Mouse (Mus musculus) Patski (cell line): Measurements from ENCODE around the gene Fbxl21. TPM values are rescaled to one million over a fixed set of nuclear protein-coding genes. Genes with fewer than 3 reads are reported as not detected.

Experiments used
- ATAC-seq: fragments of 100-300 bp; one replicate; pipeline ENCODE4 v1.8.0; 2021
- CTCF ChIA-PET: fragments of 350-600 bp; sonication (Branson Sonifier 250); formaldehyde crosslinking; loops from one replicate; lab custom pipeline; 2022; ENCODE audit warnings: inconsistent platforms; lab: Charles Lee
- POLR2A ChIA-PET: fragments of 350-600 bp; sonication (Branson Sonifier 250); formaldehyde crosslinking; loops from one replicate; lab custom pipeline; 2022; ENCODE audit warnings: antibody characterized with exemption, inconsistent platforms; lab: Charles Lee
- DNase-seq: peaks from one replicate; pipeline ENCODE4 v3.0.0-alpha.2; 2011; ENCODE audit warnings: low read depth, low spot score
- H3K27me3 ChIP-seq: fragments of 371-371 bp; one replicate; pipeline ENCODE4 v1.5.1; 2021
- CTCF ChIP-seq: fragments of 100-300 bp; IDR thresholded peaks from one replicate; pipeline ENCODE4 v1.5.1; 2021
- in situ Hi-C: fragments of 300-500 bp; cut with MboI; formaldehyde crosslinking; loops from 3 replicates; pipeline ENCODE4 v1.11.1; 2018; ENCODE audit warnings: low pct_unique_long_range_greater_than_20kb, mixed read lengths
- polyA plus RNA-seq: library from polyadenylated mRNA; unstranded; gene quantifications from one replicate; pipeline ENCODE4 v1.2.3, GENCODE M21; 2021

Gene Fbxl21
- polyA plus RNA-seq, 1 experiment from 2014 or later = 3.8 TPM

DNA sequence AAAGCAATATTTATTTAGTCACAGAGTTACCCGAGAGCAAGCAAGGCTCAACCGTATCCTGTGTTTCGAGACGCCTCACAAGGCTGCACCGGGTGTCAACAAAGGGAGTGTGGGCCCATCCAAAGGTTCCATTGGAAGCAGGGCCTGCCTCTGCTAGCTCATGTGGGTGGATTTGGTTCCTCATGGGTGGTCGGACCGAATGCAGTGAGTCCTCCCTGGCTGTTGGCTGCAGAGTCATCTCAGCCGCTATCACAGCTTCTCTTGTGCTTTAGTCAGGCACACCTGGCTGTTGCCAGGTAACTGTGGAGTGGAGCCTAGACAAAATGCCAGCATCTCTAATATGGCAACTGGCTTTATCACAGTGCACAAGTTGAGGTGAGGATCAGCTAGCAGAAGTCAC, 21.6 kb upstream of the Fbxl21 start:
- in situ Hi-C loops = no loop called here
- no peaks in the 10 kb centered on the region for H3K27me3 ChIP-seq
- CTCF ChIA-PET = interaction anchor here (1.0 kb wide), 2 partner anchors 42 to 58 kb away, joined by 3 read pairs; no protein-coding TSS in a partner anchor
- DNase-seq = no peak
- POLR2A ChIA-PET = no interaction called here
- no peak for TF ChIP-seq CTCF
- ATAC-seq = no peak

DNA sequence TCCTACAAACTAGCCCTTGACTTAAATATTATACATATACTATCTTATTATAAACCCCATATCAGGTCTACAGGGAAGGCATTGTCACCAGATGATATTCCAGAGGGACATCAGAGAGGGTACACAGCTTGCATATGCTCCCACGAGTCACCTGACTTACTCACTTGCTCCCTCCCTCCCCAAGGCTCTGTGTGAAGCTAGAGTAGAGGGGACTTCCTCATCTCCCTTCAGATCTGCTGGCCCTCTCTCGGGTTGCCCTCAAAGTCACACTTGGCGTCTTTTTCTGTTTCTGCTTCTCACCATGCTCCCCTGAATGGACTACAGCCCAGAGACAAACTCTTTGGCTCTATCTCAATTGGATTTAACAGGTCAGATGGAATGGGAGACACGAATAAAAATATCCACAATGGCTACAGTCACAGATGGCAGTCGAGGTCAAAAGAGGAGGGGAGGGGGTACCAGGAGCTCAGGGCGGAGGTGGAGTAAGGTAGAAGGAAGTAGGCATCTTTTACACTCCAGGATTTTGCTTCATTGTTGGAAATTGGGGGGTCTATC, 20.3 kb upstream of the Fbxl21 start:
- TF ChIP-seq CTCF = no peak
- POLR2A ChIA-PET = no interaction called here
- ATAC-seq (no peak), DNase-seq (no peak)
- no peaks in the 10 kb centered on the region for H3K27me3 ChIP-seq
- in situ Hi-C loops = no loop called here
- CTCF ChIA-PET = interaction anchor here (1.0 kb wide), 1 partner anchor 41 kb away, joined by 3 read pairs; no protein-coding TSS in a partner anchor

DNA sequence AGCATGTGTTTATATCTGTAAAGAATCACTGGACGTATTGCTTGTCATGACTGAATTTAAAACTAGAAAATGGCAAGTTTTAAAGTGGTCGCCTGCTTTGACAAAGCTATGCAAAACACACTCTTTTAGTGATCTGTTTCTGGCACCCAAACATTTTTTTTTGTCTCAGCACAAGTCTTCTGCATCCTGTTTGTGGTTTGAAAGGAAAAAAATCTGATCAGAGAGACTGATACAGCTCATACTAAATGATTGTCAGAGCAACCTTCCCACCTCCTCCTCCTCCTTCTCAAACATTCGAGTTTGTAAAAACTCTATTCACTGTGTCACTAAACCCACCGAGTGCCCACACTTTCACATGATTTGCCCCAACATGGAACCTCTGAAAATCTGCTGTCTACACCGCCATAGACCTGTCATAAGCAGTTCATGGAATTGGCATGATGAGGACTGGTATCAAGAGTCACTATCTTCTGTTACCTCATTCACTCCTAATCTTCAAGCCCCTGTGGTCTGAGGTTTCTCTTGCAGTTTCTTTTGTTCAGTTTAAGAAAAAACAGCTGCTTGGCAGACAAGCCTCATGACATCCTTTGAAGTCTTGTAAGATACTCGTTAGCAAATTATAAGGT, 15.3 kb upstream of the Fbxl21 start:
- ATAC-seq = no peak
- CTCF ChIA-PET = no interaction called here
- in situ Hi-C loops = no loop called here

DNA sequence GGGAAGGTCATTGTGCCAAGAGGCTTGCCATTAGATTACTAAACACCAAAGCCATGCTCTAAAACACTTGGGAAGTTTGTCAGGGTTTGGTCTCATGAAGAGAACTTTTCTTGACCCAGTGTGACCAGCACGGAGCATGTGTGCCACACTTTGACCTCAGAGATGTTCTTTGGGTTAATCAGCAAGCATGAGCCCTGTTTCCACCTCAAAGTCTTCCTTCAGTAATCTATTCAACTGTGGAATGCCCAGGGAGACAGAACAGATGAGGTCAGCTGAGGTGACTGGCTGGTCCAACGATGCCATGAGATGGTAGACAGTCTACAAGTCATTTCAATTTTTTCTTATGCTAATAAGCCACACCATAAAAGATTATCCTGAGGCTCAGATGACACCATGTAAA, 12.5 kb upstream of the Fbxl21 start:
- ChIA-PET CTCF (interaction anchor here (1.1 kb wide), 1 partner anchor 12 kb away, joined by 4 read pairs; the partner anchor contains the start of gene Fbxl21), POLR2A (no interaction called here)
- in situ Hi-C loops = no loop called here
- H3K27me3 ChIP-seq = no peaks in the 10 kb centered on the region
- ATAC-seq (no peak), DNase-seq (no peak)
- TF ChIP-seq CTCF = no peak

More for the DNA sequence above, 15.3 kb upstream of the Fbxl21 start:
- no peak for TF ChIP-seq CTCF
- POLR2A ChIA-PET = interaction anchor here (0.6 kb wide), 1 partner anchor 1278 kb away, joined by 10 read pairs; no protein-coding TSS in a partner anchor
- H3K27me3 ChIP-seq = no peaks in the 10 kb centered on the region
- DNase-seq = no peak

DNA sequence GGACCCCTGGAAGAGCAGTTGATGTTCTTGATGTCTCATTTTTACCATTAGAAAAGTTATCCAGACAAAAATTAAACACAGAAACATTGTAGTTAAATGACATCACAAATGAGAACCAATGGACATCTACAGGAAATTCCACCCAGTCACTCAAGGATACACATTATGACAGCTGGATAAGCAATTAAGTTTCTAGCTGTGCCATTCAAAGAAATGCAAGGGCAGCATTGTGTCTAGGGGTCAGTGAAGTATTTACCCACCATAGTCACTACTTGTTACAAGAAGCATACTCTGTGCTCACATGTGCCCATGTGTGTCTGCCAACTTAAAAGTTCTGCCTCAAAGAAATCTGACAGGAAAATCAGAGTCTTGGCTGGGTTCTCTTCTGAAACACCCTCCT, 8.7 kb upstream of the Fbxl21 start:
- DNase-seq (no peak), ATAC-seq (no peak)
- H3K27me3 ChIP-seq = no peaks in the 10 kb centered on the region
- ChIA-PET CTCF (no interaction called here), POLR2A (no interaction called here)
- TF ChIP-seq CTCF = no peak
- in situ Hi-C loops = no loop called here

DNA sequence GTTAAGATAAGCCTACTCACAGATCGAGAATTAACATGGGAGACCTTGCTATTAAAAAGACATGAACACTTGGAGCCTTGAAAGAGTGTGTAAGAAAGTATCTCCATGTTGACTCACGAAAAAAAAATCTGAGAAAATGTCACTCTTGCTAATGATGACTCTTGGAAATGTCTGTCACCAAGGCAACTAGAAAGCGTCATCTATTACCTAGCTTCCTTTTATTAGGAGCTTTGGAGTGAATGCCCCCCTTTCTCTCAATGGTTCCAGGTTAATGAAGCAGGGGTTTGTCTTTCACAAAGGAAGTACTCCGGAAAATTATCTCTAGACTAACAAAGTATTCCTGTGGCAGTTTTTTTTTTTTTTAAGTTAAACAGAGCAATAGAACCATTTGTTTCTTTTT, 6.0 kb upstream of the Fbxl21 start:
- ATAC-seq (no peak), DNase-seq (no peak)
- in situ Hi-C loops = no loop called here
- TF ChIP-seq CTCF = no peak
- CTCF ChIA-PET = no interaction called here
- no peaks in the 10 kb centered on the region for H3K27me3 ChIP-seq
- POLR2A ChIA-PET = no interaction called here

- no peak for TF ChIP-seq CTCF
- ATAC-seq = no peak
- in situ Hi-C loops = no loop called here
- POLR2A ChIA-PET = no interaction called here
- H3K27me3 ChIP-seq = no peaks in the 10 kb centered on the region
- CTCF ChIA-PET = no interaction called here
- DNase-seq = no peak
These were observed 5.5 kb upstream of the Fbxl21 start for GRCm38 (mm10) chr13:56516816-56517215.

DNA sequence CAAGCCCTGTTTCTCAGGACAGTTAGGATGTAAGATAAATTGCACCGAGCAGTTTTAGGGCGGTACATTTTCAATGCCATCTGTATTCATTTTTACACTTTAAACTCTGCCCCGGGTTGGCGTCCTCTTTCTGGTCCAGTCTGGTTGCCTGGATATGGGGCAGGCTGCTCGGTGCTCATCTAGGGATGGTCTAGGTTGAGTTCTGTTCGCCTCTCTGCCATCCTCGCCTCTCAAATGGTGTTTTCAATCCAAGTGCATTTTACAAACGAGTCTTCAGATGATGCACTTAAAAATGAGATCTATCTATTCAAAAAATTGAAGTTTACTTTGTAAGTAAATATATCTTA, 522 bp downstream of the Fbxl21 start:
- H3K27me3 ChIP-seq = no peaks in the 10 kb centered on the region
- peak; percentile 29 for ATAC-seq
- no peak for DNase-seq
- POLR2A ChIA-PET = no interaction called here
- in situ Hi-C loops = no loop called here
- CTCF ChIA-PET = interaction anchor here (0.8 kb wide), 1 partner anchor 13 kb away, joined by 4 read pairs; no protein-coding TSS in a partner anchor
- no peak for TF ChIP-seq CTCF

- in situ Hi-C loops = no loop called here
- ATAC-seq = no peak
- DNase-seq = no peak
- ChIA-PET CTCF (interaction anchor here (1.0 to 1.3 kb wide), 2 partner anchors 12 to 30 kb away, joined by 4 read pairs; no protein-coding TSS in a partner anchor), POLR2A (no interaction called here)
- TF ChIP-seq CTCF = no peak
- no peaks in the 10 kb centered on the region for H3K27me3 ChIP-seq
These were observed 4.6 kb downstream of the Fbxl21 start for GRCm38 (mm10) chr13:56526871-56527270.

- TF ChIP-seq CTCF = no peak
- ATAC-seq = no peak
- CTCF ChIA-PET = interaction anchor here (1.3 kb wide), 1 partner anchor 29 kb away, joined by 4 read pairs; no protein-coding TSS in a partner anchor
- POLR2A ChIA-PET = no interaction called here
- no peaks in the 10 kb centered on the region for H3K27me3 ChIP-seq
- in situ Hi-C loops = no loop called here
- no peak for DNase-seq
These were observed 5.6 kb downstream of the Fbxl21 start for GRCm38 (mm10) chr13:56527846-56528245.

GRCm38 (mm10) chr13:56528281-56528680, 6.0 kb downstream of the Fbxl21 start:
- CTCF ChIA-PET = no interaction called here
- no peak for ATAC-seq
- DNase-seq = no peak
- no peak for TF ChIP-seq CTCF
- in situ Hi-C loops = no loop called here
- no peaks in the 10 kb centered on the region for H3K27me3 ChIP-seq
- POLR2A ChIA-PET = no interaction called here
